Mouse (Mus musculus) kidney, adult 2 months (tissue): Measurements from ENCODE around the gene Srsf10. TPM values are rescaled to one million over a fixed set of nuclear protein-coding genes. Genes with fewer than 3 reads are reported as not detected.

Experiments used
- DNase-seq: peaks from one replicate; pipeline ENCODE4 v3.0.0; 2021
- H3K27ac ChIP-seq: fragments of 200-500 bp; 2 replicates; pipeline ENCODE4 v1.5.1; 2012; ENCODE audit warnings: low read depth, low read length, control low read depth, inconsistent platforms; ENCODE audit not compliant: insufficient read depth
- H3K27me3 ChIP-seq: fragments of 200-500 bp; replicated peaks from 2 replicates; pipeline ENCODE4 v1.6.1; 2012; ENCODE audit warnings: mild to moderate bottlenecking, moderate library complexity, low read length, inconsistent platforms; ENCODE audit not compliant: control insufficient read depth, insufficient read depth
- H3K36me3 ChIP-seq: fragments of 200-500 bp; 2 replicates; pipeline ENCODE4 v1.6.1; 2012; ENCODE audit warnings: mild to moderate bottlenecking, moderate library complexity, low read length, inconsistent platforms; ENCODE audit not compliant: control insufficient read depth, insufficient read depth
- H3K4me1 ChIP-seq: fragments of 200-500 bp; 2 replicates; pipeline ENCODE4 v1.6.1; 2011; ENCODE audit warnings: low read length; ENCODE audit not compliant: control insufficient read depth, insufficient read depth
- H3K4me3 ChIP-seq: fragments of 200-500 bp; 2 replicates; pipeline ENCODE4 v1.5.1; 2011; ENCODE audit warnings: mild to moderate bottlenecking, low read depth, low read length, control low read depth; ENCODE audit not compliant: insufficient read depth
- CTCF ChIP-seq: fragments of 200-500 bp; conservative IDR thresholded peaks from 2 replicates; pipeline ENCODE4 v1.5.1; 2011; ENCODE audit warnings: low read depth, mild to moderate bottlenecking, control low read depth, low read length, moderate library complexity, mixed read lengths; ENCODE audit not compliant: insufficient read depth, insufficient read length
- POLR2A ChIP-seq: fragments of 200-500 bp; IDR thresholded peaks from one replicate; pipeline ENCODE4 v1.6.1; 2011; ENCODE audit warnings: low read depth, low read length, control low read depth
- WGBS: fragments of 180-500 bp; shearing (Covaris S2); methylation state at CpG from one replicate; pipeline ENCODE4 v1.1.7; 2018; 5-methylcytosine and 5-hydroxymethylcytosine counted together
- polyA plus RNA-seq: library from polyadenylated mRNA; depleted of rRNA; stranded (reverse); fragments of >200 nt; gene quantifications from 2 replicates; pipeline ENCODE4 v1.2.3, GENCODE M21; 2012

Gene Srsf10
- polyA plus RNA-seq, 1 experiment = 43.4 TPM

DNA sequence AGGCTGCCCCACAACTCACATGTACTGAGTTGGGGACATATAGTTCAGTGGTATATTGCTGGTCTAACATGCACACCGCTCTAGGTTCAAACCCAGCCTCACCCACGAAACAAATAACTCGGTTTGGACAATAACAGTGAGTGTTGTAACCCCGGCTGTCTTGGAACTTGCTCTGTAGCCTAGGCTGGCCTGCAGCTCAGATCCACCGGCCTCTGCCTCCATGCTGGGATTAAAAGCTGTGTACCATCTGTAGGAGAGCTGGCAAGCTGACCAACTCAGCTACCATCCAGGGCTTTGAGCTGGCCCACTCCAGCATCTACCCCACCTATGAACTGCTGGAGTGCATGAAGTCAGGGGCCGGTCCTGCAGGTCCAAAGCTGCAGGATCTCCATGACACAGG, 24.5 kb downstream of the Srsf10 start:
- Histone ChIP-seq H3K27me3 (no peaks in the 10 kb centered on the region), H3K36me3 (no peaks in the 10 kb centered on the region), H3K4me3 (no peak overlapping the region), H3K4me1 (peaks cover 20% of the 10 kb centered on the region), H3K27ac (no peak overlapping the region)
- DNase-seq = no peak
- TF ChIP-seq POLR2A (no peak), CTCF (no peak)
- 95% methylated on average over 6 of the region's 6 CpGs for WGBS

DNA sequence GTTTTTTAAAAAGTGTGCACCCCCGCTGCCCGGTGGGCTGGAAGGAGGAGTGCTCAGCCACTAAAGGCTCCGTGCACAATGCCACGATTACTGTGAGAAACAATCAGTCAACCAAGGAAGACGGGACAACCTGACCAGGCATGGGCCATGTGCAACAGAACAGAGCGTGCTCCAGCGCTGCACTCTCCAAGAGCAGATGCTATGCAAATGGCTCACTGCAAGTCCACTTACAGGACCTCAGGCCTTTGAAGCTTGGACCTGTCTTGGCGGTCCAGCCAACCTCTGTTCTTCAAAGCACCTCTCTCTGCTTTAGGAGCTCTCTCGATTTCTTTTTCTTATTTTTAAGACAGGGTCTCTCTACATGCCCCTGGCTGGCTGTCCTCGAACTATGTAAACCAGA, 25.0 kb downstream of the Srsf10 start:
- WGBS = 62% methylated on average over 10 of the region's 10 CpGs

DNA sequence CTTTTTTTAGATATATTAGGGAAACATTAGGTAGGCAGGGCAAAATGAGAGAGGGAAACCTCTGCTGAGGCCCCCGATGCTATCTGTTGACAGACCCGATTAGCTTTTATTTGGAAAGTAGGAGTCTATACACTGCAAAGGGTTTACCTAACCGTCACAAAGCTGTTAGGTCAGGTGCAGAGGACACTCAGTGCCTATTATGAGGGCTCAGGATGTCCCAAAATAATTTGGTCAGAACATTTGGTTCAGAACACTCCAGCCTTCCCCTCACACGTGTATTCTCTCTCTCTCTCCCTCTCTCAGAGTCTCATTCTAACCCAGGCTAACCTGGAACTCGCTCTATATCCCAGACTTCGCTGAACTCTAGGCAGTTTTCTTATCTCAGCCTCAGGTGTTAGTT, 26.5 kb downstream of the Srsf10 start:
- no peak for DNase-seq

More for the DNA sequence above, 25.0 kb downstream of the Srsf10 start:
- Histone ChIP-seq H3K36me3 (no peaks in the 10 kb centered on the region), H3K4me3 (no peak overlapping the region), H3K27me3 (no peaks in the 10 kb centered on the region), H3K4me1 (peaks cover 18% of the 10 kb centered on the region), H3K27ac (no peak overlapping the region)
- TF ChIP-seq POLR2A (no peak), CTCF (no peak)
- DNase-seq = peak; percentile 29

DNA sequence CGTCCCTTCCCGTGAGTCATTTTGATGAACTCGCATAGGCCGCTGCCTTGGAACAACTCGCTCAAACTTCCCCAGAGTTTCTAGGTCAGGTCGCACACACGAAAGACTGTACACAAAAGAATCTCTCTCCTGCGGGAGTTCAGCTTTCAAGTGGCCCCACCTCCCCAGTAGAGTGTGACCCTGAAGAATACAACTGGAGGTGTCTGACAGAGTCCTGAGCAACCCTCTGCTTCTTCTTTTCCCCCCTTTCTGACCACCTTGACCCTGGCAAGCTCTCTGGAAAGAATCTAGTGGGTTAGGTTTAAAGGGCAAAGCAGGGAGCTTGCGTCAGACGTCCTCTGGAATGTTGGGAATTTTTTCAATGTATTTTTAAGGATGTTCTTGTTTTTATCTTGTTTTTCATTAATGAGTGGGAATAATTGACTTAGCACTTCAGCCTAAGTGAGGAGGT, 27.9 kb downstream of the Srsf10 start:
- no peak for TF ChIP-seq CTCF
- TF ChIP-seq POLR2A = no peak
- H3K27me3 ChIP-seq = no peaks in the 10 kb centered on the region
- DNase-seq = peak; percentile 55
- no peak overlapping the region for H3K4me3 ChIP-seq
- H3K4me1 ChIP-seq = peaks cover 9% of the 10 kb centered on the region
- WGBS = 28% methylated on average over 10 of the region's 10 CpGs
- H3K36me3 ChIP-seq = no peaks in the 10 kb centered on the region
- H3K27ac ChIP-seq = peak overlapping the region; percentile 79

More for the DNA sequence above, 26.5 kb downstream of the Srsf10 start:
- Histone ChIP-seq H3K27ac (no peak overlapping the region), H3K27me3 (no peaks in the 10 kb centered on the region), H3K4me3 (no peak overlapping the region), H3K36me3 (no peaks in the 10 kb centered on the region), H3K4me1 (peaks cover 10% of the 10 kb centered on the region)
- TF ChIP-seq CTCF (no peak), POLR2A (no peak)
- WGBS = 87% methylated on average over 6 of the region's 6 CpGs

DNA sequence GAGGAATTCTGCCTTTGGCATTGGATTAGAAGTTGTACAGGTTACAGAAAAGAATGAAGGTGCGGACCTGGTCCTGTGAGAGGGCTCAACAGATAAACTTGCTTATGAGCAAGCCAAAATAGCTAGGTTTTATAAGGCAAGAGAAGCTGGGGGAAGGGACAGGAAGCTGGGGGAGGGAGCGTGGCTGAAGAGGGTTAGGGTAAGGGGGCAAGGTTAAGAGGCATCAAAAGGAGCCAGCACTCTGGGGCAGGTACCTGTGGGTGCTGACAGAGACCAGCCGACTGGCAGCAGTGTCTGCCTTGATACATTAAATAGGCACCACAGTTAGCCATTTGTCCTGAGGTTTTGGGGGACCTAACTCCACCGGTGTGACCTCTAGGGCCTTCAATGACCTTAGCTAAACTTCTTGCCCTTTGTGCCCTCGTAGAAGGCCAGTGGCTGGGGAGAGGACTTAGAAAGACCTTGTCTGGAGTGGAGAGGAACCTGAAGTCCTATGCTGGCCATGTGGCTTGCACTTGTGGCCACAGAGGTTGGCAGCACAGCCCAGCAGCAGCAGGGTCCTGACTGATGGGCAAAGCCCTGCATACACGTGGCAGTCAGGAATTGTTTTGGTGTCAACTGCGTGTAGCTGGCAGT, 28.5 kb downstream of the Srsf10 start:
- no peak for TF ChIP-seq POLR2A
- TF ChIP-seq CTCF = no peak
- no peak overlapping the region for H3K4me3 ChIP-seq
- peaks cover 9% of the 10 kb centered on the region for H3K4me1 ChIP-seq
- no peak for DNase-seq
- H3K27ac ChIP-seq = peak overlapping the region; percentile 79
- H3K36me3 ChIP-seq = no peaks in the 10 kb centered on the region
- 51% methylated on average over 7 of the region's 7 CpGs for WGBS
- H3K27me3 ChIP-seq = no peaks in the 10 kb centered on the region

DNA sequence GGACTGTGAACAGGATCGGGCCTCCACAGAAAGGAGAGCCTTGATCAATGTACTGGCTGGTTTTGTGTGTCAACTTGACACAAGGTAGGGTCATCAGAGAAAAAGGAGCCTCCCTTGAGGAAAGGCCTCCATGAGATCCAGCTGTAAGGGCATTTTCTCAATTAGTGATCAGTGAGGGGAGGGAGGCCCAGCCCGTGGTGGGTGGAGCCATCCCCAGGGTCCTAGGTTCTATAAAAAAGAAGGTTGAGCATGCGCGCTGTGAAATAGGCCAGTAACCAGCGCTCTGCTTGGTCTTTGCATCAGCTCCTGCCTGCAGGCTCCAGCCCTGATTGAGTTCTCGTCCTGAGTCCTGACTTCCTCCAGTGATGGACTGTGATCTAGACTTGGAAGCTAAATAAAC, 29.0 kb downstream of the Srsf10 start:
- WGBS = 84% methylated on average over 6 of the region's 6 CpGs
- H3K4me3 ChIP-seq = no peak overlapping the region
- no peak for DNase-seq
- H3K4me1 ChIP-seq = peaks cover 9% of the 10 kb centered on the region
- H3K27me3 ChIP-seq = no peaks in the 10 kb centered on the region
- TF ChIP-seq POLR2A (no peak), CTCF (no peak)
- H3K27ac ChIP-seq = peak overlapping the region; percentile 79; the same call in 1 of the 2 replicates
- H3K36me3 ChIP-seq = no peaks in the 10 kb centered on the region

DNA sequence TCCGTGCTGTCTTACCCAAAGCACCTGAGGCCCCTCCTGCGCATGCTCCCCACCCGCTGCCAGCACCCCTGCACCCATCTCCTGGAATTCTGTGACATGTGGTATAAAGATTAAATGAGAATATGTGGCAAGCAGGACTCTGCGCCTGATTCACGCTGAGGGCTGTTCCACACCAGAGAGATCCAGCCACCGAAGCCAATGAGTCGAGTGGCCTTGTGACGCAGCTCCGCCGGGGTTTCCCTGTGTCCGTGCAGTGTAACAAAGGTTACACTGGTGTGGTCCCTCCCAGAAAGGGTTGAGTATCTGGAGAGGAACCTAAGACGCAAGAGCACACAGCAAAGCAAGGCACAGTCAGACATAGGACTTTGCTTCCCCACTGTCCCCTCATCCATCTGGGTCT, 30.1 kb downstream of the Srsf10 start:
- 89% methylated on average over 12 of the region's 12 CpGs for WGBS

More for the DNA sequence above, 30.1 kb downstream of the Srsf10 start:
- TF ChIP-seq CTCF (no peak), POLR2A (no peak)
- Histone ChIP-seq H3K36me3 (no peaks in the 10 kb centered on the region), H3K27me3 (no peaks in the 10 kb centered on the region), H3K4me1 (peaks cover 9% of the 10 kb centered on the region), H3K27ac (no peak overlapping the region), H3K4me3 (no peak overlapping the region)
- no peak for DNase-seq
